Mouse (Mus musculus): ENCODE measurements around the gene Gm136. TPM values are rescaled to one million over a fixed set of nuclear protein-coding genes. Genes with fewer than 3 reads are reported as not detected.
"Not testable (repeated sequence)": the region's sequence is repeated elsewhere in the genome, so short reads cannot be mapped to it uniquely, and the experiment has no call there.

The Gm136 gene
- polyA plus RNA-seq, 1 experiment from 2014 or later = not detected

DNA sequence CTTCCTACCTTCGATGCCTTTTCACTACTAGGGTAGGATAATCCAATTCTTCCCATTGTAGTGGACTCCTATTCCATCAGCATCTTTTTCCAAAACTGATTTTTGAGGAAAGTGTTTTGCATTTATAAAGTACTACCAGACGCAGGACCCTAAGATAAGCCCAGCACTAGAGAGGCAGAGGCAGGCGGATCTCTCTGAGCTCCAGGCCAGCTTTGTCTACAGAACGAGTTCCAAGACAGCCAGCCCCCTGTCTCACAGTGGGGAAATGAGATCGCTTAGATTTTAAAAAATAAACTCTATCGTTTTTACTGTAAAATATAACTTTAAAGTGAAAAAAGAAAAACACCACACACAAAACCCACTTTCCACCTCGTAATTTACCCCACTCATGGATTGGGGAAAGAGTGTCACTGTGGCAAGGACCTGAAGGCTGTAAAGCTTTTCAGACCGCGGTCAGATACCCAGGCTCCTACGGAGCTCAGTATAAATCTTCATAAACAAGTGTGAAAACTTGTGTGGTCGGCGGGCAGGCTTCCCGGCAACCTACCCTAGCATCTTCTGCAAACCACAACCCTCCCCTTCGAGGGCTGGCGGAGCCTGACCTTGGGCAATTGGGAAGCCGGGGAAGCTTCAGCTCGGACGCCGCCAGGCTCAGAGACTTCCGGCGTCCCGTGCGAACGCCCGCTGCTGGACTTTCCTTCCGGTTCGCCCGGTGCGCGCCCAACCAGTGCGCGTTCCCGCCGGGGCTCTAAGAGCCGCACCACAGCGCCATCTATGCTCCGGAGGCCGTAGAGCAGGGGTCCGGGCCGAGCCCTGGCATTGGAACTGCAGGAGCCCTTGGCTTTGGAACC lies 21.8 kb upstream of the Gm136 start, which contains the start of gene Smim8:
Gene Smim8 (minus strand): TSS at position 747 of the 851 bp plus-strand sequence.
- peak within 1 kb of the TSS; percentile 83 for H3K9ac ChIP-seq (ENCODE audit: low read depth, low read length)
- peak; percentile 93 for ATAC-seq (ENCODE audit: low read depth)
- H3K9me3 ChIP-seq (replicated peaks; ENCODE audit: control insufficient read depth, low read length) = no peaks in the 10 kb centered on the region
- H3K4me3 ChIP-seq (ENCODE audit: low read depth, low read length) = peak within 1 kb of the TSS; percentile 84
- H3K36me3 ChIP-seq (ENCODE audit: control insufficient read depth, insufficient read depth) = no peaks in the 10 kb centered on the region
- H3K4me1 ChIP-seq (ENCODE audit: control insufficient read depth, low read depth, low read length) = peaks cover 7% of the 10 kb centered on the region
- WGBS (ENCODE audit: insufficient replicate concordance) = 3% methylated on average over 40 of the region's 40 CpGs
- peak within 1 kb of the TSS; percentile 81 for H3K27ac ChIP-seq (ENCODE audit: low read length)
- H3K27me3 ChIP-seq (ENCODE audit: control insufficient read depth, insufficient read depth, low read depth, low read length) = no peaks in the 10 kb centered on the region
- peak within 1 kb of the TSS; percentile 67 for H3K4me2 ChIP-seq (ENCODE audit: low read depth, low read length)

DNA sequence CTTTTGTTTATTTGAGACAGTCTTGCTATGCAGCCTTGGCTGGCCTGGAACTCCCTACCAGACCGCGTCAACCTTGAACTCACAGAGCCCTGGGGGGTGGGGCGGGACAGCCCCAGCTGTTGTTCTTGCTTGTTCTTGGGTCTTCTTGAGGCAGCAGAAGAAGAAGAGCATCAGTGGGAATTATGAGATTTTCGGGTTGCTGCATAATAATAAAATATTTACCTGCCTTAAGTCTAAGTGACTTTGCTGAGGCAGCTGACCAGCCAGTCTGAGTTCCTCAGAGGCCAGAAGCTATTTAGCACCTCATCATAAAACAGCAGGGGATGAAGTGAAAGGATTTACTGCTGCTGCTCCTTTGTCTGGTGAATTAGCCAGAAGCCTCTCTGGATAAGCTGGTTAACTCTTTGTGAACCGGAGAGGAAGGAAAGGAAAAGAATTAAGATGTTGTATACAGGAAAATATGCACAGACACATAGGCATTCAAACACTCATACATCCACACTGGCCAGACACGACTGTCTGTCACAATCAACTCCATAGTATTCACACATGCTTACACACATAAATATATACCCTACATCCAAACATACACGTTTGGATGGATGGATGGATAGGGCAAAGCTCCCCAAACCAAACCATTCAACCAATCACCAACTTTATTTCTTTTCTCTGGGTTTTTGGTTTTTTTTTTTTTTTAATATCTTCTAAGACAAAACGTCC lies 15.7 kb upstream of the Gm136 start:
- Histone ChIP-seq H3K36me3 (ENCODE audit: control insufficient read depth, insufficient read depth) (no peaks in the 10 kb centered on the region), H3K27ac (ENCODE audit: low read length) (no peak overlapping the region), H3K4me1 (ENCODE audit: control insufficient read depth, low read depth, low read length) (peaks cover 6% of the 10 kb centered on the region; the same call in 1 of the 2 replicates), H3K27me3 (ENCODE audit: control insufficient read depth, insufficient read depth, low read depth, low read length) (no peaks in the 10 kb centered on the region), H3K4me3 (ENCODE audit: low read depth, low read length) (no peak overlapping the region), H3K4me2 (ENCODE audit: low read depth, low read length) (no peak overlapping the region), H3K9me3 (replicated peaks; ENCODE audit: control insufficient read depth, low read length) (no peaks in the 10 kb centered on the region), H3K9ac (ENCODE audit: low read depth, low read length) (no peak overlapping the region)
- 40% methylated on average over 8 of the region's 8 CpGs for WGBS (ENCODE audit: insufficient replicate concordance)
- no peak for ATAC-seq (ENCODE audit: low read depth)

DNA sequence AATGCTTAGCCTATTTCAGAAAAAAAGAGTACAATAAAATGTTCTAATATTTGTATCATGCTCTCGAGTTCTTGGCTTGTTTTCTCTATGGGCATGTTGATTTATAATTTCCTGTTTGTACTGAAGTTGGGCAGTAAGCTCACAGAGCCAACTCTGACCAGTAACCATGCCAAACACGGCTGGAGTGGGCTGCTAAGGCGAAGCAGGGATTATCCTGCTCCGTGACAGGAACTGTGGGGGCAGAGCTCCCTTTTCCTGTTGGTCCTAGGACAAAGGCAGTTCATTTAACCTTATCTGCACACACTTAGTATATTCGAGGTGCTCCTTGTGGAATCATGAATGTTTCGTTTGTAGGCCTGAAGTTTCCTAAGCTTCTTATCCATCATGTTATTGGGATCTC lies 6.8 kb downstream of the Gm136 start:
- no peak for ATAC-seq (ENCODE audit: low read depth)
- H3K27me3 ChIP-seq (ENCODE audit: control insufficient read depth, insufficient read depth, low read depth, low read length) = no peaks in the 10 kb centered on the region
- 41% methylated on average over 6 of the region's 6 CpGs for WGBS (ENCODE audit: insufficient replicate concordance)
- H3K27ac ChIP-seq (ENCODE audit: low read length) = no peak overlapping the region
- H3K4me2 ChIP-seq (ENCODE audit: low read depth, low read length) = no peak overlapping the region
- H3K4me1 ChIP-seq (ENCODE audit: control insufficient read depth, low read depth, low read length) = no peaks in the 10 kb centered on the region
- no peaks in the 10 kb centered on the region for H3K9me3 ChIP-seq (replicated peaks; ENCODE audit: control insufficient read depth, low read length)
- no peak overlapping the region for H3K9ac ChIP-seq (ENCODE audit: low read depth, low read length)
- H3K4me3 ChIP-seq (ENCODE audit: low read depth, low read length) = no peak overlapping the region
- no peaks in the 10 kb centered on the region for H3K36me3 ChIP-seq (ENCODE audit: control insufficient read depth, insufficient read depth)

DNA sequence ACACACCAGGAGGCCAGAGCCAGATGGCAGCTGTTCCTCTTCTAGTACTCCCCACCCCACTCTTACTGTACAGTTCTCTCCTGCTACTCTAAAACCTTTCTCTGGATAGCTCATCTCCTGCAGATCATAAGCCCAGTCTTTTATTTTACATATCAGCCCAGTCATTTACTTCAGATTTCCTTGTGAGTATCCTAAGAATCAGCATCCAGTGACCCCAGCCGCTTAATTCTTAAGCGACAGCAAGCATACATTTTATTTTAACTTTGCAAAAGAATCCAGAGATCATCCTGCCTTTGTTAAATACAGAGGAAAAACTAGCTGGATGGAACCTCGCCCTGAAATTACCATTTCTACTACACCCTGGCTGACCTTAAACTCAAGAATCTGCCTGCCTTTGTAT lies 21.6 kb downstream of the Gm136 start:
- Histone ChIP-seq H3K4me3 (ENCODE audit: low read depth, low read length) (no peak overlapping the region), H3K36me3 (ENCODE audit: control insufficient read depth, insufficient read depth) (no peaks in the 10 kb centered on the region), H3K27ac (ENCODE audit: low read length) (no peak overlapping the region), H3K27me3 (ENCODE audit: control insufficient read depth, insufficient read depth, low read depth, low read length) (peaks cover 8% of the 10 kb centered on the region), H3K4me1 (ENCODE audit: control insufficient read depth, low read depth, low read length) (peaks cover 7% of the 10 kb centered on the region), H3K9ac (ENCODE audit: low read depth, low read length) (no peak overlapping the region), H3K4me2 (ENCODE audit: low read depth, low read length) (no peak overlapping the region), H3K9me3 (replicated peaks; ENCODE audit: control insufficient read depth, low read length) (no peaks in the 10 kb centered on the region)
- WGBS (ENCODE audit: insufficient replicate concordance) = 59% methylated on average over 3 of the region's 3 CpGs
- no peak for ATAC-seq (ENCODE audit: low read depth)

DNA sequence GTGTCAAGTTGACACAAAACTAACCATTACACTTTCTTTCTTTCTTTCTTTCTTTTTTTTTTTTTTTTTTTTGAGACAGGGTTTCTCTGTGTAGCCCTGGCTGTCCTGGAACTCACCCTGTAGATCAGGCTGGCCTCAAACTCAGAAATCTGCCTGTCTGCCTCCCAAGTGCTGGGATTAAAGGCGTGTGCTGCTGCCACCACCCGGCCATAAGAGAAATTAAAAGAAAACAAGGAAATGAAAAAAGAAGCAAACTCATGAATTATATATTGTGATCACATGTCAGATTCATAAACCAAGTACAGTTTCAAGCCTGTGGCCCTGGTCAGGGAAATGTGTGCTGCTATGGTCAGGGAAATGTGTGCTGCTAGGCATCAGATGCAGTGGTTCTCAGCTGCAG lies 22.6 kb downstream of the Gm136 start:
- ATAC-seq (ENCODE audit: low read depth); H3K9ac ChIP-seq (ENCODE audit: low read depth, low read length); H3K4me3 ChIP-seq (ENCODE audit: low read depth, low read length); H3K27me3 ChIP-seq (ENCODE audit: control insufficient read depth, insufficient read depth, low read depth, low read length); H3K4me1 ChIP-seq (ENCODE audit: control insufficient read depth, low read depth, low read length); H3K27ac ChIP-seq (ENCODE audit: low read length); H3K36me3 ChIP-seq (ENCODE audit: control insufficient read depth, insufficient read depth); H3K4me2 ChIP-seq (ENCODE audit: low read depth, low read length); H3K9me3 ChIP-seq (replicated peaks; ENCODE audit: control insufficient read depth, low read length): not testable (repeated sequence)
- WGBS (ENCODE audit: insufficient replicate concordance) = 18% methylated on average over 2 of the region's 2 CpGs

DNA sequence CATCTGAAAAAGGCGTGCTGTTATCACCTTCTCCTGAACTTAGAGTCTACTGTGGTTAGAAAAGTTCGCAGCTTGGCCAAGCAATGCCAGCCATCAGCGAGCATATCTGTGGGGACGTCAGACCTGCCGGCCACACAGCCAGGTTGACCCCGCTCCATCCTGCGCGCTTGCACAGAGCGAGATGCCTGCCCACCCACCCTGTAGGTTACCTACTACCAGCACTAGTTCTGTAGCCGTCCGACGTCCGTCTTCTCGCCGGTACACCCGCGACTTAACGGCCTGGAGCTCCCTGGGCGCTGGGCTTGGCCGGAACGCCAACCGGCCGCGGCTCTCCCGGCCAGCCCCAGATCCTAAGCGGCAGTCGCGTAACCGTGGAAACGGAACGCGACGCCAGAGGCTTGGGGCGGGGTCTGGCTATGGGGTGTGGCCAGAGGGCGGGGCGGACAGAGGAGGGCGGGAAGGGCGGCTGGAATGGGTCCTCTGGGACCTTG lies 26.2 kb downstream of the Gm136 start, which contains the start of gene Cfap206:
Gene Cfap206 (minus strand): TSS at position 356 of the 491 bp plus-strand sequence.
- peaks cover 11% of the 10 kb centered on the region for H3K27me3 ChIP-seq (ENCODE audit: control insufficient read depth, insufficient read depth, low read depth, low read length)
- no peaks in the 10 kb centered on the region for H3K9me3 ChIP-seq (replicated peaks; ENCODE audit: control insufficient read depth, low read length)
- H3K36me3 ChIP-seq (ENCODE audit: control insufficient read depth, insufficient read depth) = no peaks in the 10 kb centered on the region
- ATAC-seq (ENCODE audit: low read depth) = peak; percentile 86
- no peak within 1 kb of the TSS for H3K27ac ChIP-seq (ENCODE audit: low read length)
- H3K4me1 ChIP-seq (ENCODE audit: control insufficient read depth, low read depth, low read length) = peaks cover 8% of the 10 kb centered on the region
- no peak within 1 kb of the TSS for H3K9ac ChIP-seq (ENCODE audit: low read depth, low read length)
- H3K4me3 ChIP-seq (ENCODE audit: low read depth, low read length) = peak within 1 kb of the TSS; percentile 59
- H3K4me2 ChIP-seq (ENCODE audit: low read depth, low read length) = peak within 1 kb of the TSS; percentile 82
- WGBS (ENCODE audit: insufficient replicate concordance) = 1% methylated on average over 38 of the region's 38 CpGs

DNA sequence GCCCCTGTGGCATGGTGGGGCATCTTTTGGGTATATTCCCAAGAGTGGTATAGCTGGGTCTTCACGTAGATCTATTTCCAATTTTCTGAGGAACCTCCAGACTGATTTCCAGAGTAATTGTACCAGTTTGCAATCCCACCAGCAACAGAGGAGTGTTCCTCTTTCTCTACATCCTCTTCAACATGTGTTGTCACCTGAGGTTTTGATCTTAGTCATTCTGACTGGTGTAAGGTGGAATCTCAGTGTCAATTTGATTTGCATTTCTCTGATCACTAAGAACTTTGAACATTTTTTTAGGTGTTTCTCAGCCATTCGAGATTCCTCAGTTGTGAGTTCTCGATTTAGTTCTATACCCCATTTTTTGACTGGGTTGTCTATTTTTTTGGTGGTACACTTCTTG lies 30.4 kb downstream of the Gm136 start:
- not testable (repeated sequence) for H3K27ac ChIP-seq (ENCODE audit: low read length); ATAC-seq (ENCODE audit: low read depth); H3K4me3 ChIP-seq (ENCODE audit: low read depth, low read length); H3K4me2 ChIP-seq (ENCODE audit: low read depth, low read length); H3K9ac ChIP-seq (ENCODE audit: low read depth, low read length); H3K4me1 ChIP-seq (ENCODE audit: control insufficient read depth, low read depth, low read length); H3K36me3 ChIP-seq (ENCODE audit: control insufficient read depth, insufficient read depth); H3K9me3 ChIP-seq (replicated peaks; ENCODE audit: control insufficient read depth, low read length)
- H3K27me3 ChIP-seq (ENCODE audit: control insufficient read depth, insufficient read depth, low read depth, low read length) = peaks cover 11% of the 10 kb centered on the region
- WGBS (ENCODE audit: insufficient replicate concordance) = 62% methylated on average over 3 of the region's 3 CpGs

DNA sequence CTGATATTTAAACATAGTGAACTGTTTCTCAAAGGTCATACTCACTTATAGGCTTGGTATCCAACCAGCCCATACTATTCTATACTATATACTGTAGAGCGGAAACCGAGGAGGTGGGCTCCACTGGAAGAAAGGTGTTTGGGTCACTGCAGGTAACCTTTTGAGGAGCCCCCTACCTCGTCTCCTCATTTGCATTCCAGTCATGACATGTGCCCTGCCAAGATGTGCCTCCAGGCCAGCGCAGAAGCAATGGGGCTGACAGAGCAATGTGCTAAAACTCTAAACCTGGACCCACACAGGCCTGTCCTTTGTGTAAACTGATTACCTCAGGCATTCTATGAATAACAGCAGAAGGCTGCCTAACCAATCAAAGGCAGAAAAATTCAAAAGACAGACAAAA lies 31.8 kb downstream of the Gm136 start:
- Histone ChIP-seq H3K4me2 (ENCODE audit: low read depth, low read length) (no peak overlapping the region), H3K4me3 (ENCODE audit: low read depth, low read length) (no peak overlapping the region), H3K9me3 (replicated peaks; ENCODE audit: control insufficient read depth, low read length) (0 out of 2 replicates have a peak, but pooled peaks cover 4% of the 10 kb centered on the region), H3K27ac (ENCODE audit: low read length) (no peak overlapping the region), H3K9ac (ENCODE audit: low read depth, low read length) (no peak overlapping the region), H3K4me1 (ENCODE audit: control insufficient read depth, low read depth, low read length) (no peaks in the 10 kb centered on the region), H3K36me3 (ENCODE audit: control insufficient read depth, insufficient read depth) (no peaks in the 10 kb centered on the region), H3K27me3 (ENCODE audit: control insufficient read depth, insufficient read depth, low read depth, low read length) (peaks cover 2% of the 10 kb centered on the region; the same call in 1 of the 2 replicates)
- WGBS (ENCODE audit: insufficient replicate concordance) = 54% methylated on average over 4 of the region's 4 CpGs
- no peak for ATAC-seq (ENCODE audit: low read depth)
